Mouse (Mus musculus) forebrain, embryonic 13.5 days (tissue): Measurements from ENCODE around the gene Qprt. TPM values are rescaled to one million over a fixed set of nuclear protein-coding genes. Genes with fewer than 3 reads are reported as not detected.

ENCODE experiments used
- ATAC-seq: fragments of 200-750 bp; cut with Nextera tagmentation; 2 replicates; pipeline ENCODE4 v1.8.0; 2017
- H3K27ac ChIP-seq: fragments of 300-500 bp; sonication (generic); 2 replicates; pipeline ENCODE4 v1.5.1; 2015; ENCODE audit warnings: inconsistent platforms, mild to moderate bottlenecking, moderate library complexity
- H3K27me3 ChIP-seq: fragments of 300-500 bp; sonication (generic); 2 replicates; pipeline ENCODE4 v1.6.1; 2015; ENCODE audit warnings: mild to moderate bottlenecking, inconsistent platforms
- H3K36me3 ChIP-seq: fragments of 300-500 bp; sonication (generic); 2 replicates; pipeline ENCODE4 v1.6.1; 2015; ENCODE audit warnings: mild to moderate bottlenecking, inconsistent platforms; ENCODE audit not compliant: poor library complexity, severe bottlenecking
- H3K4me1 ChIP-seq: fragments of 300-500 bp; sonication (generic); 2 replicates; pipeline ENCODE4 v1.6.1; 2015; ENCODE audit warnings: inconsistent platforms
- H3K4me2 ChIP-seq: fragments of 300-500 bp; sonication (generic); 2 replicates; pipeline ENCODE4 v1.6.1; 2015; ENCODE audit warnings: inconsistent platforms, mild to moderate bottlenecking, moderate library complexity
- H3K4me3 ChIP-seq: fragments of 300-500 bp; sonication (generic); 2 replicates; pipeline ENCODE4 v1.5.1; 2015; ENCODE audit warnings: mild to moderate bottlenecking, inconsistent platforms
- H3K9ac ChIP-seq: fragments of 300-500 bp; sonication (generic); 2 replicates; pipeline ENCODE4 v1.6.1; 2015; ENCODE audit warnings: mild to moderate bottlenecking, inconsistent platforms
- H3K9me3 ChIP-seq: fragments of 300-500 bp; sonication (generic); replicated peaks from 2 replicates; pipeline ENCODE4 v1.6.1; 2016; ENCODE audit warnings: inconsistent platforms
- WGBS: fragments of 180-500 bp; shearing (Covaris S2); methylation state at CpG from one replicate; pipeline ENCODE4 v1.1.7; 2015; 5-methylcytosine and 5-hydroxymethylcytosine counted together
- polyA plus RNA-seq: library from polyadenylated mRNA; unstranded; fragments of >200 nt; fragmentation: Nextera tagmentation; extraction: Ambion mirVana; gene quantifications from 2 replicates; pipeline ENCODE4 v1.2.1, GENCODE M21; 2015

Gene Qprt
- polyA plus RNA-seq, 1 experiment from 2014 or later = 0.67 TPM

- no peaks in the 10 kb centered on the region for H3K36me3 ChIP-seq
- H3K4me1 ChIP-seq = no peaks in the 10 kb centered on the region
- H3K4me2 ChIP-seq = no peak overlapping the region
- 90% methylated on average over 4 of the region's 4 CpGs for WGBS
- H3K27me3 ChIP-seq = no peaks in the 10 kb centered on the region
- H3K27ac ChIP-seq = no peak overlapping the region
- H3K9me3 ChIP-seq = no peaks in the 10 kb centered on the region
- H3K4me3 ChIP-seq = no peak overlapping the region
- no peak overlapping the region for H3K9ac ChIP-seq
- ATAC-seq = no peak
These were observed 20.6 kb upstream of the Qprt start for GRCm38 (mm10) chr7:127142666-127143065.

GRCm38 (mm10) chr7:127142214-127142613 lies 20.2 kb upstream of the Qprt start:
- ATAC-seq = no peak
- Histone ChIP-seq H3K36me3 (no peaks in the 10 kb centered on the region), H3K4me2 (no peak overlapping the region), H3K27me3 (no peaks in the 10 kb centered on the region), H3K9me3 (no peaks in the 10 kb centered on the region), H3K27ac (no peak overlapping the region), H3K4me3 (no peak overlapping the region), H3K9ac (no peak overlapping the region), H3K4me1 (no peaks in the 10 kb centered on the region)
- WGBS = 42% methylated on average over 2 of the region's 2 CpGs

GRCm38 (mm10) chr7:127140623-127141404 lies 18.8 kb upstream of the Qprt start:
- no peak for ATAC-seq

GRCm38 (mm10) chr7:127139562-127139961 lies 17.5 kb upstream of the Qprt start:
- WGBS = 51% methylated on average over 5 of the region's 5 CpGs

More at GRCm38 (mm10) chr7:127140623-127141404, 18.8 kb upstream of the Qprt start:
- Histone ChIP-seq H3K9ac (no peak overlapping the region), H3K9me3 (no peaks in the 10 kb centered on the region), H3K4me3 (no peak overlapping the region), H3K27me3 (no peaks in the 10 kb centered on the region), H3K4me2 (no peak overlapping the region), H3K36me3 (no peaks in the 10 kb centered on the region), H3K27ac (no peak overlapping the region), H3K4me1 (no peaks in the 10 kb centered on the region)
- 68% methylated on average over 7 of the region's 7 CpGs for WGBS

GRCm38 (mm10) chr7:127139100-127139499 lies 17.1 kb upstream of the Qprt start:
- H3K4me3 ChIP-seq = no peak overlapping the region
- no peak overlapping the region for H3K27ac ChIP-seq
- WGBS = 93% methylated on average over 7 of the region's 7 CpGs
- no peak for ATAC-seq
- no peaks in the 10 kb centered on the region for H3K36me3 ChIP-seq
- H3K4me2 ChIP-seq = no peak overlapping the region
- peaks cover 4% of the 10 kb centered on the region; the same call in 1 of the 2 replicates for H3K27me3 ChIP-seq
- no peak overlapping the region for H3K9ac ChIP-seq
- H3K4me1 ChIP-seq = no peaks in the 10 kb centered on the region
- H3K9me3 ChIP-seq = no peaks in the 10 kb centered on the region

More at GRCm38 (mm10) chr7:127139562-127139961, 17.5 kb upstream of the Qprt start:
- no peaks in the 10 kb centered on the region for H3K4me1 ChIP-seq
- no peak overlapping the region for H3K9ac ChIP-seq
- no peak overlapping the region for H3K4me3 ChIP-seq
- H3K36me3 ChIP-seq = no peaks in the 10 kb centered on the region
- no peak for ATAC-seq
- H3K4me2 ChIP-seq = no peak overlapping the region
- no peak overlapping the region for H3K27ac ChIP-seq
- H3K27me3 ChIP-seq = no peaks in the 10 kb centered on the region
- no peaks in the 10 kb centered on the region for H3K9me3 ChIP-seq

- Histone ChIP-seq H3K27ac (no peak within 1 kb of the TSS), H3K4me2 (no peak within 1 kb of the TSS), H3K4me1 (no peaks in the 10 kb centered on the region), H3K9ac (no peak within 1 kb of the TSS), H3K4me3 (no peak within 1 kb of the TSS), H3K9me3 (no peaks in the 10 kb centered on the region), H3K36me3 (no peaks in the 10 kb centered on the region), H3K27me3 (peaks cover 4% of the 10 kb centered on the region; the same call in 1 of the 2 replicates)
- no peak for ATAC-seq
- WGBS = 67% methylated on average over 9 of the region's 9 CpGs
These were observed 15.4 kb upstream of the Qprt start, which contains the start of gene Spn for GRCm38 (mm10) chr7:127137262-127138017. Spn (minus strand) TSS chr7:127137823.

- Histone ChIP-seq H3K9ac (no peak overlapping the region), H3K36me3 (no peaks in the 10 kb centered on the region), H3K9me3 (no peaks in the 10 kb centered on the region), H3K27me3 (peaks cover 4% of the 10 kb centered on the region; the same call in 1 of the 2 replicates), H3K4me2 (no peak overlapping the region), H3K4me1 (no peaks in the 10 kb centered on the region), H3K4me3 (no peak overlapping the region), H3K27ac (no peak overlapping the region)
- ATAC-seq = no peak
- 88% methylated on average over 22 of the region's 22 CpGs for WGBS
These were observed 14.4 kb upstream of the Qprt start for GRCm38 (mm10) chr7:127136181-127137071.

GRCm38 (mm10) chr7:127134821-127135447 lies 12.9 kb upstream of the Qprt start:
- no peak overlapping the region for H3K27ac ChIP-seq
- no peaks in the 10 kb centered on the region for H3K36me3 ChIP-seq
- no peak overlapping the region for H3K4me3 ChIP-seq
- H3K4me1 ChIP-seq = no peaks in the 10 kb centered on the region
- no peak overlapping the region for H3K4me2 ChIP-seq
- WGBS = 87% methylated on average over 11 of the region's 11 CpGs
- no peak for ATAC-seq
- no peaks in the 10 kb centered on the region for H3K9me3 ChIP-seq
- H3K9ac ChIP-seq = no peak overlapping the region
- peaks cover 4% of the 10 kb centered on the region; the same call in 1 of the 2 replicates for H3K27me3 ChIP-seq

GRCm38 (mm10) chr7:127133125-127133524 lies 11.1 kb upstream of the Qprt start:
- Histone ChIP-seq H3K9me3 (no peaks in the 10 kb centered on the region), H3K27me3 (peaks cover 4% of the 10 kb centered on the region; the same call in 1 of the 2 replicates), H3K9ac (no peak overlapping the region), H3K27ac (no peak overlapping the region), H3K4me2 (no peak overlapping the region), H3K4me3 (no peak overlapping the region), H3K36me3 (no peaks in the 10 kb centered on the region), H3K4me1 (no peaks in the 10 kb centered on the region)
- no peak for ATAC-seq
- 63% methylated on average over 5 of the region's 5 CpGs for WGBS

GRCm38 (mm10) chr7:127129638-127130037 lies 7.6 kb upstream of the Qprt start:
- H3K27me3 ChIP-seq = peaks cover 4% of the 10 kb centered on the region; the same call in 1 of the 2 replicates
- ATAC-seq = no peak
- H3K4me3 ChIP-seq = no peak overlapping the region
- H3K4me1 ChIP-seq = no peaks in the 10 kb centered on the region
- no peak overlapping the region for H3K27ac ChIP-seq
- 11% methylated on average over 4 of the region's 4 CpGs for WGBS
- H3K4me2 ChIP-seq = no peak overlapping the region
- no peak overlapping the region for H3K9ac ChIP-seq
- no peaks in the 10 kb centered on the region for H3K9me3 ChIP-seq
- H3K36me3 ChIP-seq = no peaks in the 10 kb centered on the region
